Mouse (Mus musculus) liver, postnatal 0 days (tissue): ENCODE results near the gene Psg21. TPM values are rescaled to one million over a fixed set of nuclear protein-coding genes. Genes with fewer than 3 reads are reported as not detected.
A peak's percentile ranks its signal among the peaks of the same experiment; 100 is the strongest.
"Not testable (repeated sequence)": the region's sequence is repeated elsewhere in the genome, so short reads cannot be mapped to it uniquely, and the experiment has no call there.

Experiments
- ATAC-seq: fragments of 200-750 bp; cut with Nextera tagmentation; 2 replicates; pipeline ENCODE4 v1.8.0; 2017; ENCODE audit warnings: mild to moderate bottlenecking, moderate library complexity
- DNase-seq: peaks from one replicate; pipeline ENCODE4 v3.0.0-alpha.2; 2016
- H3K27ac ChIP-seq: fragments of 300-500 bp; sonication (generic); 2 replicates; pipeline ENCODE4 v1.5.1; 2014; ENCODE audit warnings: antibody characterized with exemption, moderate library complexity, mild to moderate bottlenecking, low read depth
- H3K27me3 ChIP-seq: fragments of 300-500 bp; sonication (generic); 2 replicates; pipeline ENCODE4 v1.6.1; 2014; ENCODE audit warnings: low read length, control low read depth, mixed read lengths; ENCODE audit not compliant: insufficient read depth
- H3K36me3 ChIP-seq: fragments of 300-500 bp; sonication (generic); replicated peaks from 2 replicates; pipeline ENCODE4 v1.6.1; 2014; ENCODE audit warnings: mild to moderate bottlenecking, control low read depth, low read length, moderate library complexity, mixed read lengths; ENCODE audit not compliant: insufficient read depth
- H3K4me1 ChIP-seq: fragments of 300-500 bp; sonication (generic); 2 replicates; pipeline ENCODE4 v1.6.1; 2014; ENCODE audit warnings: antibody characterized with exemption, mild to moderate bottlenecking, control low read depth; ENCODE audit not compliant: insufficient read depth
- H3K4me2 ChIP-seq: fragments of 300-500 bp; sonication (generic); 2 replicates; pipeline ENCODE4 v1.6.1; 2014; ENCODE audit warnings: low read depth, mild to moderate bottlenecking, low read length, moderate library complexity, mixed read lengths
- H3K4me3 ChIP-seq: fragments of 300-500 bp; sonication (generic); 2 replicates; pipeline ENCODE4 v1.5.1; 2014; ENCODE audit warnings: low read depth, low read length
- H3K9ac ChIP-seq: fragments of 300-500 bp; sonication (generic); replicated peaks from 2 replicates; pipeline ENCODE4 v1.6.1; 2014; ENCODE audit warnings: mild to moderate bottlenecking, moderate library complexity
- H3K9me3 ChIP-seq: fragments of 300-500 bp; sonication (generic); 2 replicates; pipeline ENCODE4 v1.6.1; 2016; ENCODE audit warnings: mild to moderate bottlenecking, control low read depth, low read length, mixed read lengths
- CTCF ChIP-seq: sonication (generic); IDR thresholded peaks from 2 replicates; pipeline ENCODE4 v1.5.1; 2016; ENCODE audit warnings: antibody characterized with exemption, low read depth
- EP300 ChIP-seq: IDR thresholded peaks from 2 replicates; pipeline ENCODE4 v1.6.1; 2016; ENCODE audit warnings: antibody characterized with exemption, low read depth, mild to moderate bottlenecking
- WGBS: fragments of 180-500 bp; shearing (Covaris S2); extraction: QIAGEN DNeasy Blood & Tissue Kit; methylation state at CpG from one replicate; pipeline ENCODE4 v1.1.7; 2014; ENCODE audit not compliant: insufficient replicate concordance; 5-methylcytosine and 5-hydroxymethylcytosine counted together
- polyA plus RNA-seq: library from polyadenylated mRNA; unstranded; fragments of >200 nt; fragmentation: Nextera tagmentation; extraction: Ambion mirVana; gene quantifications from 2 replicates; pipeline ENCODE4 v1.2.1, GENCODE M21; 2015

Psg21 gene
- polyA plus RNA-seq = not detected in 2 replicates

- not testable (repeated sequence) for H3K9me3 ChIP-seq, H3K27ac ChIP-seq, H3K4me1 ChIP-seq, H3K36me3 ChIP-seq, H3K27me3 ChIP-seq, DNase-seq, H3K9ac ChIP-seq, H3K4me3 ChIP-seq, ATAC-seq, H3K4me2 ChIP-seq
- no CpG with 5 or more reads among the region's 2 CpGs for WGBS
Observed at GRCm38 (mm10) chr7:18656625-18657024, at the start of gene Psg21. Psg21 (minus strand) TSS chr7:18656725.

- 61% methylated on average over 2 of the region's 2 CpGs for WGBS
Observed at GRCm38 (mm10) chr7:18686085-18686484, 29.6 kb upstream of the Psg21 start, which contains the start of gene Psg20. Psg20 (minus strand) TSS chr7:18686185.

GRCm38 (mm10) chr7:18685586-18685985 is 29.1 kb upstream of the Psg21 start:
- Histone ChIP-seq H3K4me3 (no peak overlapping the region), H3K4me1 (no peaks in the 10 kb centered on the region), H3K9me3 (no peaks in the 10 kb centered on the region), H3K36me3 (no peaks in the 10 kb centered on the region), H3K9ac (no peak overlapping the region), H3K27me3 (no peaks in the 10 kb centered on the region), H3K27ac (no peak overlapping the region), H3K4me2 (no peak overlapping the region)
- ATAC-seq (no peak), DNase-seq (no peak)
- TF ChIP-seq CTCF (no peak), EP300 (no peak)

More at GRCm38 (mm10) chr7:18686085-18686484, 29.6 kb upstream of the Psg21 start, which contains the start of gene Psg20:
- no peaks in the 10 kb centered on the region for H3K9me3 ChIP-seq
- H3K4me3 ChIP-seq = no peak within 1 kb of the TSS
- no peaks in the 10 kb centered on the region for H3K36me3 ChIP-seq
- TF ChIP-seq CTCF = no peak
- no peak for TF ChIP-seq EP300
- ATAC-seq = no peak
- H3K4me2 ChIP-seq = no peak within 1 kb of the TSS
- H3K27me3 ChIP-seq = no peaks in the 10 kb centered on the region
- H3K27ac ChIP-seq = no peak within 1 kb of the TSS
- no peak for DNase-seq
- H3K9ac ChIP-seq = no peak within 1 kb of the TSS
- H3K4me1 ChIP-seq = no peaks in the 10 kb centered on the region

GRCm38 (mm10) chr7:18679772-18680171 is 23.2 kb upstream of the Psg21 start:
- no peak for TF ChIP-seq EP300
- TF ChIP-seq CTCF = peak; percentile 71
- DNase-seq (peak; percentile 16), ATAC-seq (no peak)
- H3K36me3 ChIP-seq = no peaks in the 10 kb centered on the region
- H3K4me3 ChIP-seq = no peak overlapping the region
- no peaks in the 10 kb centered on the region for H3K27me3 ChIP-seq
- H3K9me3 ChIP-seq = no peaks in the 10 kb centered on the region
- no peak overlapping the region for H3K27ac ChIP-seq
- no peak overlapping the region for H3K9ac ChIP-seq
- no peak overlapping the region for H3K4me2 ChIP-seq
- H3K4me1 ChIP-seq = no peaks in the 10 kb centered on the region
- WGBS = 53% methylated on average over 2 of the region's 2 CpGs

- not testable (repeated sequence) for ATAC-seq, H3K4me3 ChIP-seq, H3K27me3 ChIP-seq, H3K4me1 ChIP-seq, H3K27ac ChIP-seq, DNase-seq, H3K4me2 ChIP-seq, H3K36me3 ChIP-seq, H3K9me3 ChIP-seq, H3K9ac ChIP-seq
- 67% methylated on average over 8 of the region's 8 CpGs for WGBS
Observed at GRCm38 (mm10) chr7:18626921-18627320, 29.6 kb downstream of the Psg21 start.

- DNase-seq, H3K36me3 ChIP-seq, H3K9me3 ChIP-seq, H3K27ac ChIP-seq, H3K27me3 ChIP-seq, H3K9ac ChIP-seq, H3K4me1 ChIP-seq, H3K4me2 ChIP-seq, H3K4me3 ChIP-seq, ATAC-seq: not testable (repeated sequence)
- 53% methylated on average over 1 of the region's 2 CpGs for WGBS
Observed at GRCm38 (mm10) chr7:18616401-18616800, 40.1 kb downstream of the Psg21 start, which contains the start of gene Psg23. Psg23 (minus strand) TSS chr7:18616501.

Other genes with a start within 250 kb of the Psg21 start
- gene Psg28, start 224.7 kb downstream of the Psg21 start, polyA plus RNA-seq = not detected in 2 replicates
- not detected in 2 replicates for gene Psg26, start 172.5 kb downstream of the Psg21 start, polyA plus RNA-seq
- gene Psg25, start 124.5 kb downstream of the Psg21 start, polyA plus RNA-seq = not detected in 2 replicates
- not detected in 2 replicates for gene Psg27, start 89.4 kb downstream of the Psg21 start, polyA plus RNA-seq
- gene Psg23, start 40.2 kb downstream of the Psg21 start, polyA plus RNA-seq = not detected in 2 replicates
- gene Psg20, start 29.5 kb upstream of the Psg21 start, polyA plus RNA-seq = not detected in 2 replicates
- gene Psg22, start 61.4 kb upstream of the Psg21 start, polyA plus RNA-seq = 0.23 and 0.33 TPM in 2 replicates
- gene Psg19, start 141.8 kb upstream of the Psg21 start, polyA plus RNA-seq = not detected in 2 replicates
- not detected in 2 replicates for gene Psg17, start 164.9 kb upstream of the Psg21 start, polyA plus RNA-seq
- gene Mill2, start 183.2 kb upstream of the Psg21 start, polyA plus RNA-seq = 0.17 and 0.36 TPM in 2 replicates
- gene Pglyrp1, start 214.6 kb upstream of the Psg21 start, polyA plus RNA-seq = 118 and 119 TPM in 2 replicates